Mouse (Mus musculus) midbrain, postnatal 0 days (tissue): Measurements from ENCODE around the gene Cbx1. TPM values are rescaled to one million over a fixed set of nuclear protein-coding genes. Genes with fewer than 3 reads are reported as not detected.

Experiments used
- ATAC-seq: fragments of 200-750 bp; cut with Nextera tagmentation; 2 replicates; pipeline ENCODE4 v1.8.0; 2017; ENCODE audit warnings: moderate number of reproducible peaks, mild to moderate bottlenecking, moderate TSS enrichment, moderate library complexity; ENCODE audit not compliant: low FRiP score
- DNase-seq: peaks from one replicate; pipeline ENCODE4 v3.0.0-alpha.2; 2015; ENCODE audit warnings: low spot score
- H3K27ac ChIP-seq: fragments of 300-500 bp; sonication (generic); 2 replicates; pipeline ENCODE4 v1.5.1; 2014; ENCODE audit warnings: low read depth, mild to moderate bottlenecking, low read length, mixed read lengths
- H3K27me3 ChIP-seq: fragments of 300-500 bp; sonication (generic); 2 replicates; pipeline ENCODE4 v1.6.1; 2014; ENCODE audit warnings: low read length, control low read depth, mixed read lengths; ENCODE audit not compliant: insufficient read depth
- H3K36me3 ChIP-seq: fragments of 300-500 bp; sonication (generic); 2 replicates; pipeline ENCODE4 v1.6.1; 2014; ENCODE audit warnings: low read length, control low read depth, mixed read lengths; ENCODE audit not compliant: insufficient read depth
- H3K4me1 ChIP-seq: fragments of 300-500 bp; sonication (generic); 2 replicates; pipeline ENCODE4 v1.6.1; 2014; ENCODE audit warnings: mild to moderate bottlenecking, control low read depth, antibody characterized with exemption, low read length, mixed read lengths; ENCODE audit not compliant: insufficient read depth
- H3K4me2 ChIP-seq: fragments of 300-500 bp; sonication (generic); 2 replicates; pipeline ENCODE4 v1.6.1; 2014; ENCODE audit warnings: low read depth, mild to moderate bottlenecking, low read length, mixed read lengths; ENCODE audit not compliant: poor library complexity, severe bottlenecking
- H3K4me3 ChIP-seq: fragments of 300-500 bp; sonication (generic); 2 replicates; pipeline ENCODE4 v1.5.1; 2014; ENCODE audit warnings: low read depth, mild to moderate bottlenecking, low read length, moderate library complexity
- H3K9ac ChIP-seq: fragments of 300-500 bp; sonication (generic); replicated peaks from 2 replicates; pipeline ENCODE4 v1.6.1; 2014; ENCODE audit warnings: mild to moderate bottlenecking, low read length, moderate library complexity, mixed read lengths; ENCODE audit not compliant: poor library complexity, severe bottlenecking
- H3K9me3 ChIP-seq: fragments of 300-500 bp; sonication (generic); 2 replicates; pipeline ENCODE4 v1.6.1; 2016; ENCODE audit warnings: low read length, control low read depth
- CTCF ChIP-seq: IDR thresholded peaks from 2 replicates; pipeline ENCODE4 v1.5.1; 2016; ENCODE audit warnings: antibody characterized with exemption, mild to moderate bottlenecking
- WGBS: fragments of 180-500 bp; shearing (Covaris S2); extraction: QIAGEN DNeasy Blood & Tissue Kit; methylation state at CpG from one replicate; pipeline ENCODE4 v1.1.7; 2014; 5-methylcytosine and 5-hydroxymethylcytosine counted together
- polyA plus RNA-seq: library from polyadenylated mRNA; unstranded; fragments of >200 nt; fragmentation: Nextera tagmentation; extraction: Ambion mirVana; gene quantifications from 2 replicates; pipeline ENCODE4 v1.2.1, GENCODE M21; 2015
- total RNA-seq: library from RNA; depleted of rRNA; stranded (reverse); fragments of >200 nt; gene quantifications from 2 replicates; pipeline ENCODE4 v1.2.3, GENCODE M21; 2014

Cbx1 gene
- total and polyA plus RNA-seq, 2 experiments from 2014 or later, result 29.0 to 53.2 TPM

DNA sequence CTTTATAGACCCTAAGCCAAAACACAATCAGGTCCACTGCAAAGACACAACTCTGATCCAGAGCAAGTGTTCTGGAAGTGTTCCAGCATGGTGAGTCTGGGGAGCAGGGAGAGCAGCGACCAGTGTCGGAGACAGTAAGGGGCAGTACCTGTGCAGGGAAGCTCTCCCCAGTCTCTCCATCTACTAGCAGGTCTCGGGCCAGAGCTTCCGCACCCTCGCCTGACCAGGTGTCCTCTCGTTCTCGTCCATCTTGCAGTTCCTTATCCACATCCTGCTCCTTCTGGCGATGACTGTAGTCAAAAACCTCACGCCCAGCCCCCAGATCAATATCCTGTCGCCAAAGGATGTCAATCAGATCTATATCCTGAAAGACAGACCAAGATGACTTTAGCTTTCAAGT, 33.0 kb downstream of the Cbx1 start:
- no peak overlapping the region for H3K4me3 ChIP-seq
- no peak for ATAC-seq
- 94% methylated on average over 10 of the region's 10 CpGs for WGBS
- H3K27ac ChIP-seq, result no peak overlapping the region
- no peak overlapping the region for H3K4me2 ChIP-seq
- no peak for DNase-seq
- H3K27me3 ChIP-seq, result no peaks in the 10 kb centered on the region
- H3K36me3 ChIP-seq, result peaks cover 52% of the 10 kb centered on the region
- H3K9ac ChIP-seq, result no peak overlapping the region
- no peak for TF ChIP-seq CTCF
- no peaks in the 10 kb centered on the region for H3K9me3 ChIP-seq
- H3K4me1 ChIP-seq, result peaks cover 20% of the 10 kb centered on the region

DNA sequence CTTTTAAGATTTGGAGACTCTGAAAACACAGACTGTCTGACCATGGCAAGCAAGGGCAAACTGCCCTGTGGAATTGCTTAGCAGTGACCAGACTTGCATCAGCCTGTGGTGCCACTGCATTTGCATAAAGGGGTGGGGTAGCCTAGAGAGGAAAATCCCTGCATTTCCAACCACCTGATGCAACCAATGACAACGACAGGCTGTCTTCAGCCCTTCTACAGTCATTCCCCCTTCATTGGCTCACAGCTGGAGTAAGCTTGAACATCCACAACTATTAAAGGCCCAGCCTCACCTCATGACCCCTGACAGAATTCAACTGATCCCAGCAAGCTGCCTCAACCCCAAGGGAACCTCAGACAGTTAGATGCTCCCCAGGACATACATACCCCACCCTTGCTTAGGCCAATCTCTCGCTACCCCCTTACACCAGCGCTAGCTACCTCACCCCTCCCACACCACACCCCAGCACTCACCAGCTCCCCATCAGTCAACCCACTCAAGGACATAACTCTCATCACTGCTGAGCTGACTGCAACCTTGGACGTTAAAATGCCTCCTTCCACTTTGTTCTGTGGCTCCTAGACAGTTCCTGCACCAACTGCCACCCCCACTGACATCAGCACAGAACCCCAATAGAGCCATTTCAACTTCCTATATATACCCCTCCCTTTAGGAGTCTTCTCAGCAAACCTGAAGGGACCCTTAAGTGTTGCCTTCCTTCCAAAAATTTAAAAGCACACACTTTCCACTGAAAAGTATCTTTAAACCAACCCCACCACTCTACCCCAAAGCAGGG, 33.9 kb downstream of the Cbx1 start:
- Histone ChIP-seq H3K4me2 (peak overlapping the region; percentile 99), H3K27me3 (no peaks in the 10 kb centered on the region), H3K36me3 (peaks cover 49% of the 10 kb centered on the region), H3K9me3 (no peaks in the 10 kb centered on the region), H3K4me1 (peaks cover 25% of the 10 kb centered on the region), H3K9ac (peak overlapping the region; percentile 79; the same call in 1 of the 2 replicates), H3K4me3 (peak overlapping the region; percentile 58), H3K27ac (no peak overlapping the region; the same call in 1 of the 2 replicates)
- DNase-seq (no peak), ATAC-seq (no peak)
- 41% methylated on average over 4 of the region's 4 CpGs for WGBS
- no peak for TF ChIP-seq CTCF

DNA sequence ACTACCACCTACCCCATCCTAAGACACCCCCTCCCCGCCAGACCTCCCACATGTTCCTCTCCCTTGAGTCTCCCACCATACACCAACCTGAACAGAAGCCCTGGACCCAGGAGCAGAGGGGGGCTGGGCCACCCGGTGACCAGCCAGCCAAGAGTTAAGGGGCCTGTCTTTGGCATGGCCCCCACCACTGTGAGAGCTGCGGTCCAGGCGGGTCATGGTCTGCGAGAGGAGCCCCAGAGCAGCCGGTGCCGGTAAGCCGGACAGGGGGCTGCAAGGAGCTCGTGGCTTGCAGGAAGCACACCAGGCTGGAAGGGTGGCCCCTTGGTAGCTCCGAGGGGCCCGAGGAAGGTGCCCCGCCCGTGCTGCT, 34.5 kb downstream of the Cbx1 start:
- peak overlapping the region; percentile 74 for H3K27ac ChIP-seq
- peak overlapping the region; percentile 79 for H3K9ac ChIP-seq
- peak overlapping the region; percentile 58 for H3K4me3 ChIP-seq
- H3K27me3 ChIP-seq, result no peaks in the 10 kb centered on the region
- peaks cover 43% of the 10 kb centered on the region for H3K36me3 ChIP-seq
- no peak for TF ChIP-seq CTCF
- no peak; the same call in 1 of the 2 replicates for ATAC-seq
- DNase-seq, result no peak
- H3K9me3 ChIP-seq, result no peaks in the 10 kb centered on the region
- WGBS, result 11% methylated on average over 9 of the region's 13 CpGs
- peaks cover 25% of the 10 kb centered on the region for H3K4me1 ChIP-seq
- H3K4me2 ChIP-seq, result peak overlapping the region; percentile 99

DNA sequence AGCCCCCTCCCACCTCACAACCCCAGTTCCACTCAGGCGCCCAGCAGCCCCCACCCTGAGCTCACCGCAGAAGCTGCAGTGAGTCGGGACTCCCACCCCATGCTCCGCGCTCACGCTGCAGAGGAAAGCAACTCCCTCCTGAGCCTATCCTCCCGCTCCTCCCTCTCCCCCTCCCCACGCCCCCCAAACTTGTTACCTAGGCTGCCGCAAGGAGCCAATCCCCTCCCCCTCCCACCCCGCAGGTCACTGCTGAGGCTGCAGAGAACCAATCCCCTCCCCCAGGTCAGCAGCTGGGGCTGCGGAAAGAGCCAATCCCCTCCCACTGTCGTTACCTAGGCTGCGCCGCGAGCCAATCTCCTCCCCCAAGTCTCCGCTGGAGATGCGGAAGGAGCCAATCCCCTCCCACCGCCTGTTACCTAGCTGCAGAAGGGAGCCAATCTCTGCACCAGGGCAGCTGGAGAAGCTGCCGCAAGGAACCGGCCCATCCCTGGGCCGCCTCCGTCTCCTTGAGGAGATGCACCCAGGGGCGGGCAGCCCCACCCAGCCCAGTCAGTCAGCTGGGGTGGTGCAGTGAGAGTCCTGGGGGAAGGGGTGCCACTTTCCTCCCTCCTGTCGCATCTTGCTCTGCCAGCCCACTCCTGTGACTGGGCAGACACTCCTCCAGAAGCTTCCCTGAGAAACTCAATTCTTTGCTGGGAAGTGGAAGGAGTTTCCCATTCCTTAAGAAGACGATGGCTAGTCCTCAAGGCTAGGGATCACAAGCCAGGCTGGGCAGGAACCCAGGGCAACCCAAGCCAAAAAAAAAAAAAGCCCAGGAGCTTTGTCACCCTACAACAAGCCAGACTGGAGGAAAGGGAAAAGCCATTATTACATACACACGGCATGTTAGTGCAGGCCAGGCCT, 35.2 kb downstream of the Cbx1 start:
- TF ChIP-seq CTCF, result no peak
- Histone ChIP-seq H3K9me3 (no peaks in the 10 kb centered on the region), H3K27ac (peak overlapping the region; percentile 74), H3K36me3 (peaks cover 36% of the 10 kb centered on the region), H3K4me1 (peaks cover 25% of the 10 kb centered on the region), H3K9ac (peak overlapping the region; percentile 79), H3K4me3 (peak overlapping the region; percentile 58), H3K4me2 (peak overlapping the region; percentile 99), H3K27me3 (no peaks in the 10 kb centered on the region)
- under 1% methylated on average over 25 of the region's 26 CpGs for WGBS
- peak; percentile 88 for ATAC-seq
- DNase-seq, result peak; percentile 95

DNA sequence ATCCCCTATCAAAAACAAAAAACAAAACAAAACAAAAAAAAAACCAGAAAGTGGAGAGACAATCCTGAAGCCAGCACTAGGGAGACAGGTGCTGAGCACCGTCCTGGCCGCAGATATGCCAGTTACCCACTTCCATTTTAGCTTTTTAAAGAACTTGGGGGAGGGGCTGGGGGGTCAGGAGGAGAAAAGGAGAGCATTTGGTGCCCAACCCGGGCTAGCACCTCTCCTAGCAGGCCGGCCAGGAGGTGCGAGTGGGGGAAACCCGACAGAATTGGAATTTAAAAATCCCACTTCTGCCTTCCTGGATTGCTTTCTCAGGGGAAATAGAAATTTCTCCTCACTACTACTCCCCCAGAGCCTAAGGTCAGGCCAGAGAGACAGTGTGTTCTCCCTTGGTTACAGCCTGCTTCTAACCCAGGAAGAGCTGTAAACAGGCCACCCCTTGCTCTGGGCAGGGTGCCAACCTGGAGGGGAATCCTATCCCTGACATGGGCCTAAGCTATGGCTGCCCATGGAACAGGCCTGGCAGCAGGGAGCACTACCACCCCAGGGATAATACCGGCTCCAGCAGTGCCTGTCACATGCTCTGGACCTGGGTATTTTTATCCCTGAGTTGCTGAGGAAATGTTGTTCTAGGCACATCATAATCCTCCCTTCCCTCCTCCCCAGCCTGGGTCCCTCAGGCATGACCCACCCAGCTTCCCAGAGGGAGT, 36.0 kb downstream of the Cbx1 start:
- ATAC-seq, result no peak
- TF ChIP-seq CTCF, result no peak
- 40% methylated on average over 7 of the region's 7 CpGs for WGBS
- no peaks in the 10 kb centered on the region for H3K9me3 ChIP-seq
- DNase-seq, result peak; percentile 54
- peak overlapping the region; percentile 99 for H3K4me2 ChIP-seq
- H3K4me3 ChIP-seq, result peak overlapping the region; percentile 58; the same call in 1 of the 2 replicates
- peaks cover 25% of the 10 kb centered on the region for H3K4me1 ChIP-seq
- peak overlapping the region; percentile 74 for H3K27ac ChIP-seq
- H3K36me3 ChIP-seq, result peaks cover 29% of the 10 kb centered on the region
- H3K27me3 ChIP-seq, result no peaks in the 10 kb centered on the region
- peak overlapping the region; percentile 19; the same call in 1 of the 2 replicates for H3K9ac ChIP-seq
